Mouse (Mus musculus) brain, adult 2 months (tissue): ENCODE results near the gene Gcnt4.

Experiments used
- DNase-seq: peaks from one replicate; pipeline ENCODE4 v3.0.0; 2011; ENCODE audit warnings: low read depth, low spot score

Gcnt4 gene

GRCm38 (mm10) chr13:96990561-96991265, 66.2 kb downstream of the Gcnt4 start:
- no peak for DNase-seq

- no peak for DNase-seq
Observed at GRCm38 (mm10) chr13:96993291-96993989, 69.0 kb downstream of the Gcnt4 start.

- DNase-seq: no peak
Observed at GRCm38 (mm10) chr13:96995243-96995642, 70.8 kb downstream of the Gcnt4 start.

GRCm38 (mm10) chr13:96997080-96997479, 72.6 kb downstream of the Gcnt4 start:
- DNase-seq: no peak
